Mouse (Mus musculus) heart, adult 2 months (tissue): ENCODE results near the gene Apba1.

Source experiments
- CTCF ChIP-seq: fragments of 200-600 bp; IDR thresholded peaks from 2 replicates; pipeline ENCODE4 v1.8.1; 2022; ENCODE audit warnings: antibody characterized with exemption, mild to moderate bottlenecking, moderate library complexity
- EP300 ChIP-seq: fragments of 200-500 bp; IDR thresholded peaks from 2 replicates; pipeline ENCODE4 v1.6.1; 2011; ENCODE audit warnings: low read depth, low read length, control low read depth; ENCODE audit not compliant: insufficient read depth
- POLR2A ChIP-seq: fragments of 200-500 bp; IDR thresholded peaks from 2 replicates; pipeline ENCODE4 v1.6.1; 2011; ENCODE audit warnings: mild to moderate bottlenecking, low read depth, low read length, control low read depth; ENCODE audit not compliant: insufficient read depth

DNA sequence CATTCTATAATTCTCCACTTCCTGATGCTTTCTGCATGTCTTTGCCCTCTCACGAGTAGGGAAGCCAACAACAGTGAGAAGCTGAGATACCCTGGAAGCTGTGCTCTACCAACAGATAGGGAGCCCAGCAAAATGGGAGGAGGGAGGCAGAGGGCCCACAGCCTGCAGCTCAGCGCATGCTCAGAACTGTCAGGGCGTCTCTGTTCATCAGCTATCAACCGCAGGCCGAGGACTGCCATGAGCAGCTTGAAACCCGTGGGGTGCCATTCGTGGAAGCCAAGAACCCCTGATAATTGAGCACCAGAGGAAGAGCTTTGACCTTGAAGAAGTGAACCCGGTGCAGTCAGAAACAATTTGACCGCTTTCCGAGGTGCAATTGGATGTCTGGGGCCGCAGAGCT, 108.4 kb downstream of the Apba1 start:
- no peak for TF ChIP-seq CTCF
- TF ChIP-seq POLR2A: no peak
- TF ChIP-seq EP300: no peak
